Mouse (Mus musculus): ENCODE measurements around the gene D630023F18Rik. TPM values are rescaled to one million over a fixed set of nuclear protein-coding genes. Genes with fewer than 3 reads are reported as not detected.

Gene D630023F18Rik
- polyA plus RNA-seq, 1 experiment from 2014 or later: 0.08 TPM

- no peaks in the 10 kb centered on the region for H3K36me3 ChIP-seq
- no peaks in the 10 kb centered on the region for H3K4me1 ChIP-seq (replicated peaks)
- H3K4me2 ChIP-seq: no peak overlapping the region
- no peak overlapping the region for H3K4me3 ChIP-seq
- peaks cover 4% of the 10 kb centered on the region; the same call in 1 of the 2 replicates for H3K9me3 ChIP-seq (replicated peaks)
- no peak overlapping the region for H3K9ac ChIP-seq
- no peak overlapping the region for H3K27ac ChIP-seq (ENCODE audit: poor library complexity, severe bottlenecking)
- no peak for ATAC-seq (ENCODE audit: insufficient number of reproducible peaks, low FRiP score)
- no peaks in the 10 kb centered on the region for H3K27me3 ChIP-seq (replicated peaks)
These were observed 55.2 kb downstream of the D630023F18Rik start for GRCm38 (mm10) chr1:65067842-65068241.

GRCm38 (mm10) chr1:65064201-65064600 is 58.8 kb downstream of the D630023F18Rik start:
- H3K9ac ChIP-seq: no peak overlapping the region
- H3K27me3 ChIP-seq (replicated peaks): no peaks in the 10 kb centered on the region
- 85% methylated on average over 15 of the region's 15 CpGs for WGBS
- H3K36me3 ChIP-seq: no peaks in the 10 kb centered on the region
- no peak for ATAC-seq (ENCODE audit: insufficient number of reproducible peaks, low FRiP score)
- no peak overlapping the region for H3K27ac ChIP-seq (ENCODE audit: poor library complexity, severe bottlenecking)
- H3K4me1 ChIP-seq (replicated peaks): no peaks in the 10 kb centered on the region
- no peak overlapping the region for H3K4me2 ChIP-seq
- H3K9me3 ChIP-seq (replicated peaks): peaks cover 4% of the 10 kb centered on the region; the same call in 1 of the 2 replicates
- no peak overlapping the region for H3K4me3 ChIP-seq

- Histone ChIP-seq H3K27ac (ENCODE audit: poor library complexity, severe bottlenecking) (no peak within 1 kb of the TSS), H3K9me3 (replicated peaks) (peaks cover 4% of the 10 kb centered on the region; the same call in 1 of the 2 replicates), H3K27me3 (replicated peaks) (no peaks in the 10 kb centered on the region), H3K9ac (no peak within 1 kb of the TSS), H3K4me2 (no peak within 1 kb of the TSS), H3K4me1 (replicated peaks) (no peaks in the 10 kb centered on the region), H3K36me3 (no peaks in the 10 kb centered on the region), H3K4me3 (no peak within 1 kb of the TSS)
- WGBS: 78% methylated on average over 8 of the region's 8 CpGs
- no peak for ATAC-seq (ENCODE audit: insufficient number of reproducible peaks, low FRiP score)
These were observed 59.7 kb downstream of the D630023F18Rik start, which contains the start of gene Crygd for GRCm38 (mm10) chr1:65063352-65063751. Gene Crygd (minus strand): TSS chr1:65063452.

Other genes starting within 250 kb of the D630023F18Rik start
- 7.1 and 10.5 TPM in 2 replicates for gene Plekhm3, start 166.4 kb downstream of the D630023F18Rik start, polyA plus RNA-seq (2016; fragmentation: Nextera tagmentation; extraction: Ambion mirVana)
- 0.78 and 0.99 TPM in 2 replicates for gene Akr1cl, start 90.5 kb downstream of the D630023F18Rik start, polyA plus RNA-seq (2016; fragmentation: Nextera tagmentation; extraction: Ambion mirVana)
- not detected in 2 replicates for gene Cryge, start 72.1 kb downstream of the D630023F18Rik start, polyA plus RNA-seq (2016; fragmentation: Nextera tagmentation; extraction: Ambion mirVana)
- gene Crygd, start 59.8 kb downstream of the D630023F18Rik start, polyA plus RNA-seq (2016; fragmentation: Nextera tagmentation; extraction: Ambion mirVana): not detected in 2 replicates
- gene Crygc, start 49.5 kb downstream of the D630023F18Rik start, polyA plus RNA-seq (2016; fragmentation: Nextera tagmentation; extraction: Ambion mirVana): not detected in 2 replicates
- gene Crygb, start 40.9 kb downstream of the D630023F18Rik start, polyA plus RNA-seq (2016; fragmentation: Nextera tagmentation; extraction: Ambion mirVana): 0.58 and 1.1 TPM in 2 replicates
- gene Cryga, start 19.8 kb downstream of the D630023F18Rik start, polyA plus RNA-seq (2016; fragmentation: Nextera tagmentation; extraction: Ambion mirVana): not detected in 2 replicates
- gene Gm28845, start 3.7 kb downstream of the D630023F18Rik start, polyA plus RNA-seq (2016; fragmentation: Nextera tagmentation; extraction: Ambion mirVana): not detected in 2 replicates
- 66.1 and 68.8 TPM in 2 replicates for gene Idh1, start 63.3 kb upstream of the D630023F18Rik start, polyA plus RNA-seq (2016; fragmentation: Nextera tagmentation; extraction: Ambion mirVana)
- gene Pikfyve, start 63.5 kb upstream of the D630023F18Rik start, polyA plus RNA-seq (2016; fragmentation: Nextera tagmentation; extraction: Ambion mirVana): 9.5 and 11.1 TPM in 2 replicates
- gene Pth2r, start 158.8 kb upstream of the D630023F18Rik start, polyA plus RNA-seq (2016; fragmentation: Nextera tagmentation; extraction: Ambion mirVana): not detected in 2 replicates

Data from heart, embryonic 12.5 days (tissue).